ENCODE assay signal across 19 mouse cellular contexts in the genomic region with DNA sequence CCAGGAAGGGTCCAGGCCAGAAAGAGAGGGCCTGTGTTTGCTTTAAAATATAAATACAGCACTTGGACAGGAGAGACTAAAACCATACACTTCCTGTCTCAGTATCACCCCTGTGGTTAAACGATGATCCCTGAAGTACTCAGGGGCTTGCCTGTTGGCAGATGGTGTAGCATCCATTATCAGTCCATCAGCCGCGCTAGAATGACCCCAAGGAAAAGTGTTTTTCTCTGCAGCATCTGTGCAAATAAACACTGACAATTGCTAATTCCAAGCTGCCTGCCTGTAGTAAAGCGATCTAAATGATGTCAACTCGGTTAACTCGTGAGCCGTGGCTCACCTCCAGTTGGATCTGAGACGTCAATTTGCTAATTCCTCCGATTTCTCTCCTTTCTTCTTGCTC.
DNase-seq lines count a peak whose midpoint lies in the region; ATAC-seq lines count a peak whose summit lies in the region.
"Had no signal": no experiment of that assay in that cellular context is flagged by ENCODE, and none has a peak within 500 bp of the region (broad histone marks: within the 10 kb centered on the region; RNA-seq: fewer than 3 reads in every experiment).

No protein-coding gene starts in this region.

- no peak overlapping the region for H3K4me2 ChIP-seq in forebrain, embryonic 15.5 days (replicated peaks)
- no peak overlapping the region for H3K4me2 ChIP-seq in neural tube, embryonic 15.5 days
- H3K4me2 ChIP-seq: heart, embryonic 11.5 days; liver, embryonic 15.5 days had no signal

- H3K9ac ChIP-seq in forebrain, embryonic 15.5 days (replicated peaks): no peak overlapping the region
- no peak overlapping the region for H3K9ac ChIP-seq in neural tube, embryonic 15.5 days (replicated peaks)
- H3K9ac ChIP-seq: liver, embryonic 15.5 days had no signal

- ATAC-seq in forebrain, embryonic 15.5 days (replicated peaks): peak; percentile 68
- no peak; the same call in 1 of the 2 replicates for ATAC-seq in neural tube, embryonic 15.5 days (ENCODE audit: low FRiP score)
- ATAC-seq: lung, postnatal 0 days; midbrain, embryonic 16.5 days had no signal

- H3K36me3 ChIP-seq in forebrain, embryonic 15.5 days: no peaks in the 10 kb centered on the region
- H3K36me3 ChIP-seq in neural tube, embryonic 15.5 days: no peaks in the 10 kb centered on the region
- H3K36me3 ChIP-seq: liver, embryonic 15.5 days had no signal

- peaks cover 25% of the 10 kb centered on the region for H3K4me1 ChIP-seq in forebrain, embryonic 15.5 days
- H3K4me1 ChIP-seq in neural tube, embryonic 15.5 days: peaks cover 13% of the 10 kb centered on the region
- H3K4me1 ChIP-seq: liver, embryonic 15.5 days had no signal

- peak; percentile 16 for DNase-seq in heart, adult 11 months
- no peak for DNase-seq in heart, adult 9 months (ENCODE audit: low spot score in 2 of 2)
- DNase-seq in embryo, embryonic 11 days: peak; percentile 24
- DNase-seq in left cerebral cortex, adult 8-10 months (ENCODE audit: low spot score in 2 of 2): no peak
- DNase-seq in kidney, adult 9 months: no peak
- DNase-seq: adrenal gland, postnatal 10 days; B cell, adult 2 months; cerebellum, adult 2 months; gastrocnemius, postnatal 25 days; kidney, adult 11 months; kidney, postnatal 25 days; right cerebral cortex, postnatal 4 days; thymus, postnatal 36 days had no signal

- no peak overlapping the region for H3K4me3 ChIP-seq in forebrain, embryonic 15.5 days
- no peak overlapping the region for H3K4me3 ChIP-seq in neural tube, embryonic 15.5 days (replicated peaks)
- H3K4me3 ChIP-seq: liver, embryonic 15.5 days had no signal

- H3K9me3 ChIP-seq in forebrain, embryonic 15.5 days: no peaks in the 10 kb centered on the region
- H3K9me3 ChIP-seq in neural tube, embryonic 15.5 days (replicated peaks): no peaks in the 10 kb centered on the region
- H3K9me3 ChIP-seq: liver, embryonic 15.5 days had no signal

- H3K27ac ChIP-seq in forebrain, embryonic 15.5 days (replicated peaks): peak overlapping the region; percentile 27; the same call in 1 of the 2 replicates
- peak overlapping the region; percentile 37; the same call in 1 of the 2 replicates for H3K27ac ChIP-seq in neural tube, embryonic 15.5 days (replicated peaks)
- H3K27ac ChIP-seq: liver, embryonic 15.5 days had no signal

- 24% methylated on average over 9 of the region's 9 CpGs for WGBS in forebrain, embryonic 15.5 days
- WGBS in neural tube, embryonic 15.5 days: 20% methylated on average over 9 of the region's 9 CpGs

- H3K27me3 ChIP-seq in forebrain, embryonic 15.5 days: no peaks in the 10 kb centered on the region
- H3K27me3 ChIP-seq in neural tube, embryonic 15.5 days (replicated peaks): no peaks in the 10 kb centered on the region; the same call in 1 of the 2 replicates

Comparison
In these comparisons a context has a peak if more than half of its experiments do, and no peak if none do; other contexts are left out.
1. DNase-seq: peak in heart, adult 11 months (single experiment) and embryo, embryonic 11 days (single experiment); none in heart, adult 9 months (0 of 2), left cerebral cortex, adult 8-10 months (0 of 2) and kidney, adult 9 months (single experiment).